Mouse (Mus musculus) lung, postnatal 0 days (tissue): ENCODE data around the gene Wasf2.

Experiments
- CTCF ChIP-seq: IDR thresholded peaks from 2 replicates; pipeline ENCODE4 v1.5.1; 2016; ENCODE audit warnings: antibody characterized with exemption, mild to moderate bottlenecking
- EP300 ChIP-seq: IDR thresholded peaks from 2 replicates; pipeline ENCODE4 v1.6.1; 2016; ENCODE audit warnings: antibody characterized with exemption, mild to moderate bottlenecking, control low read depth

GRCm38 (mm10) chr4:133106691-133107090, 23.6 kb upstream of the Wasf2 start:
- TF ChIP-seq CTCF: no peak
- TF ChIP-seq EP300: no peak
